Mouse (Mus musculus) neural tube, embryonic 15.5 days (tissue): Measurements from ENCODE around the gene Lhx5. TPM values are rescaled to one million over a fixed set of nuclear protein-coding genes. Genes with fewer than 3 reads are reported as not detected.

Experiments used
- ATAC-seq: fragments of 200-750 bp; cut with Nextera tagmentation; 2 replicates; pipeline ENCODE4 v1.8.0; 2017; ENCODE audit warnings: mild to moderate bottlenecking, moderate TSS enrichment, moderate library complexity; ENCODE audit not compliant: low FRiP score
- H3K27ac ChIP-seq: fragments of 300-500 bp; sonication (generic); replicated peaks from 2 replicates; pipeline ENCODE4 v1.5.1; 2015; ENCODE audit warnings: mild to moderate bottlenecking, inconsistent platforms
- H3K27me3 ChIP-seq: fragments of 300-500 bp; sonication (generic); replicated peaks from 2 replicates; pipeline ENCODE4 v1.6.1; 2015; ENCODE audit warnings: inconsistent platforms
- H3K36me3 ChIP-seq: fragments of 300-500 bp; sonication (generic); 2 replicates; pipeline ENCODE4 v1.6.1; 2015; ENCODE audit warnings: inconsistent platforms
- H3K4me1 ChIP-seq: fragments of 300-500 bp; sonication (generic); 2 replicates; pipeline ENCODE4 v1.6.1; 2015; ENCODE audit warnings: inconsistent platforms
- H3K4me2 ChIP-seq: fragments of 300-500 bp; sonication (generic); 2 replicates; pipeline ENCODE4 v1.6.1; 2015; ENCODE audit warnings: inconsistent platforms, mild to moderate bottlenecking, moderate library complexity
- H3K4me3 ChIP-seq: fragments of 300-500 bp; sonication (generic); replicated peaks from 2 replicates; pipeline ENCODE4 v1.5.1; 2015; ENCODE audit warnings: mild to moderate bottlenecking, inconsistent platforms
- H3K9ac ChIP-seq: fragments of 300-500 bp; sonication (generic); replicated peaks from 2 replicates; pipeline ENCODE4 v1.6.1; 2015; ENCODE audit warnings: mild to moderate bottlenecking, inconsistent platforms
- H3K9me3 ChIP-seq: fragments of 300-500 bp; sonication (generic); replicated peaks from 2 replicates; pipeline ENCODE4 v1.6.1; 2016; ENCODE audit warnings: inconsistent platforms
- WGBS: fragments of 180-500 bp; shearing (Covaris S2); methylation state at CpG from one replicate; pipeline ENCODE4 v1.1.7; 2015; ENCODE audit warnings: mixed read lengths; 5-methylcytosine and 5-hydroxymethylcytosine counted together
- polyA plus RNA-seq: library from polyadenylated mRNA; unstranded; fragments of >200 nt; fragmentation: Nextera tagmentation; extraction: Ambion mirVana; gene quantifications from 2 replicates; pipeline ENCODE4 v1.2.1, GENCODE M21; 2015

Lhx5 gene
- polyA plus RNA-seq, 1 experiment from 2014 or later, result 22.4 TPM

- Histone ChIP-seq H3K36me3 (peaks cover 48% of the 10 kb centered on the region), H3K4me3 (no peak overlapping the region), H3K27ac (no peak overlapping the region), H3K9me3 (no peaks in the 10 kb centered on the region), H3K4me1 (0 out of 2 replicates have a peak, but pooled peaks cover 3% of the 10 kb centered on the region), H3K9ac (no peak overlapping the region), H3K4me2 (no peak overlapping the region), H3K27me3 (no peaks in the 10 kb centered on the region)
- no peak for ATAC-seq
- WGBS, result 93% methylated on average over 8 of the region's 8 CpGs
Measured at GRCm38 (mm10) chr5:120487844-120488243, 56.3 kb downstream of the Lhx5 start.

GRCm38 (mm10) chr5:120490679-120491192, 59.2 kb downstream of the Lhx5 start:
- H3K4me1 ChIP-seq, result 0 out of 2 replicates have a peak, but pooled peaks cover 3% of the 10 kb centered on the region
- H3K9me3 ChIP-seq, result no peaks in the 10 kb centered on the region
- 0 out of 2 replicates have a peak overlapping the region, but pooled peaks have one; percentile 2 for H3K9ac ChIP-seq
- 72% methylated on average over 8 of the region's 8 CpGs for WGBS
- H3K36me3 ChIP-seq, result peaks cover 39% of the 10 kb centered on the region
- no peaks in the 10 kb centered on the region for H3K27me3 ChIP-seq
- no peak overlapping the region for H3K4me3 ChIP-seq
- H3K27ac ChIP-seq, result peak overlapping the region; percentile 54; the same call in 1 of the 2 replicates
- no peak overlapping the region for H3K4me2 ChIP-seq
- ATAC-seq, result peak; percentile 43; the same call in 1 of the 2 replicates

Other genes with a start within 250 kb of the Lhx5 start
- 7.9 TPM in 2 replicates for gene Sdsl, start 41.1 kb downstream of the Lhx5 start, polyA plus RNA-seq
- not detected in 2 replicates for gene Sds, start 44.8 kb downstream of the Lhx5 start, polyA plus RNA-seq
- gene Plbd2, start 71.9 kb downstream of the Lhx5 start, polyA plus RNA-seq, result 41.8 and 41.9 TPM in 2 replicates
- 2.8 and 4.4 TPM in 2 replicates for gene Slc8b1, start 79.5 kb downstream of the Lhx5 start, polyA plus RNA-seq
- gene Tpcn1, start 157.0 kb downstream of the Lhx5 start, polyA plus RNA-seq, result 20.9 and 21.7 TPM in 2 replicates
- gene Iqcd, start 157.3 kb downstream of the Lhx5 start, polyA plus RNA-seq, result 1.3 and 1.5 TPM in 2 replicates
- gene Rita1, start 180.9 kb downstream of the Lhx5 start, polyA plus RNA-seq, result 29.4 and 34.0 TPM in 2 replicates
- 35.7 and 42.0 TPM in 2 replicates for gene Ddx54, start 181.0 kb downstream of the Lhx5 start, polyA plus RNA-seq
- 0.33 and 0.80 TPM in 2 replicates for gene Cfap73, start 202.5 kb downstream of the Lhx5 start, polyA plus RNA-seq
- gene Rasal1, start 217.1 kb downstream of the Lhx5 start, polyA plus RNA-seq, result 0.24 and 0.93 TPM in 2 replicates